Mouse (Mus musculus) embryonic fibroblast, embryonic 13.5 days (primary cell): ENCODE data around the gene Dip2a.

Experiments
- CTCF ChIP-seq: IDR thresholded peaks from 2 replicates; pipeline ENCODE4 v1.5.1; 2011; ENCODE audit warnings: mild to moderate bottlenecking, control low read depth, low read length, moderate library complexity, borderline replicate concordance; ENCODE audit not compliant: insufficient read depth
- POLR2A ChIP-seq: IDR thresholded peaks from 2 replicates; pipeline ENCODE4 v1.6.1; 2011; ENCODE audit warnings: low read depth, mild to moderate bottlenecking, control low read depth, low read length, moderate library complexity

GRCm38 (mm10) chr10:76214161-76214560 is 130.9 kb downstream of the Dip2a start:
- no peak for TF ChIP-seq POLR2A
- TF ChIP-seq CTCF = no peak
